Comparison of ENCODE assay signal across 8 mouse cellular contexts in the genomic region with DNA sequence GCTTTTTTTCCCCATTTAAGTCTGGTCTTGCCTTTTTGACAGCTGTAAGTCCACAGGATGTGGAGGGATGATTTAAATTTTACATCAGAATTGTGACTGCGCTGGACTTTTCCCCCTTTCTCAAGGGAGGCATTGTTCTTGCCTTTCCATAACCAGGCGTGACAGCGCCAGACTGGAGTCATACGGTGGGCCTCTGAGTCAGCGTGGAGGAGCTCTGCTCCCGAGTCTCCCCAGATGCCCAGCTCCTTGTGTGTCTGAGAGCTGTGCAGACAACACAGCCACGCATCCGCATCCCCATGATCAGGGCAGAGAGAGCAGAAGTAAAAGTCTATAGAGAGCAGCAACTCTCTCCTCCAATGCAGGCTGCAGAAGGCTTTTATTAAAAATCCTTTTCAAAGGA.
DNase-seq lines count a peak whose midpoint lies in the region; ATAC-seq and TF ChIP-seq lines count a peak whose summit lies in the region.

No protein-coding gene starts in this region.

- no peaks in the 10 kb centered on the region for H3K36me3 ChIP-seq in kidney, postnatal 0 days (ENCODE audit: insufficient read depth, low read length)
- H3K36me3 ChIP-seq in kidney, adult 2 months (ENCODE audit: control insufficient read depth, insufficient read depth, low read length) = no peaks in the 10 kb centered on the region
- no peaks in the 10 kb centered on the region for H3K36me3 ChIP-seq in heart, embryonic 14.5 days (ENCODE audit: control insufficient read depth, insufficient read depth, low read length)
- no peaks in the 10 kb centered on the region for H3K36me3 ChIP-seq in limb, embryonic 14.5 days (ENCODE audit: control insufficient read depth, insufficient read depth, low read length)
- H3K36me3 ChIP-seq in stomach, embryonic 16.5 days (ENCODE audit: control insufficient read depth, insufficient read depth, low read length) = no peaks in the 10 kb centered on the region

- H3K9ac ChIP-seq in kidney, postnatal 0 days (ENCODE audit: low read depth, low read length) = no peak overlapping the region
- H3K9ac ChIP-seq in heart, embryonic 14.5 days (ENCODE audit: low read length) = no peak overlapping the region
- no peak overlapping the region for H3K9ac ChIP-seq in limb, embryonic 14.5 days (ENCODE audit: low read depth, low read length, severe bottlenecking)
- peak overlapping the region; percentile 48; the same call in 1 of the 2 replicates for H3K9ac ChIP-seq in stomach, embryonic 16.5 days (ENCODE audit: low read length)

- ATAC-seq in kidney, postnatal 0 days (replicated peaks; ENCODE audit: low FRiP score, low read depth) = no peak
- no peak for ATAC-seq in heart, embryonic 14.5 days (ENCODE audit: insufficient number of reproducible peaks, insufficient read depth, low FRiP score, low read depth)
- ATAC-seq in limb, embryonic 14.5 days (ENCODE audit: low FRiP score, low read depth) = peak; percentile 55; the same call in 1 of the 2 replicates
- ATAC-seq in stomach, embryonic 16.5 days (ENCODE audit: insufficient read depth, low FRiP score) = no peak

- H3K4me2 ChIP-seq in kidney, postnatal 0 days (ENCODE audit: low read length) = no peak overlapping the region
- no peak overlapping the region for H3K4me2 ChIP-seq in heart, embryonic 14.5 days (ENCODE audit: low read length)
- H3K4me2 ChIP-seq in limb, embryonic 14.5 days (replicated peaks; ENCODE audit: low read depth, low read length, severe bottlenecking) = 0 out of 2 replicates have a peak overlapping the region, but pooled peaks have one; percentile 3
- H3K4me2 ChIP-seq in stomach, embryonic 16.5 days (ENCODE audit: low read depth, low read length) = no peak overlapping the region

- DNase-seq in kidney, postnatal 0 days (ENCODE audit: low spot score) = peak; percentile 45
- DNase-seq in kidney, adult 2 months = no peak
- DNase-seq in embryo, embryonic 11.5 days (ENCODE audit: low read depth, low spot score) = peak; percentile 59
- DNase-seq in limb, embryonic 14.5 days (ENCODE audit: low spot score) = peak; percentile 30
- no peak for DNase-seq in ovary, adult 18-20 months (ENCODE audit: low spot score)
- DNase-seq in gastrocnemius, postnatal 36 days = no peak

- no peak overlapping the region for H3K27ac ChIP-seq in kidney, postnatal 0 days
- no peak overlapping the region for H3K27ac ChIP-seq in kidney, adult 2 months (ENCODE audit: insufficient read depth, low read depth, low read length)
- H3K27ac ChIP-seq in heart, embryonic 14.5 days (replicated peaks in 1 of 2; ENCODE audit: control insufficient read depth in 1 of 2, insufficient read depth in 1 of 2, low read depth in 2 of 2, low read length in 2 of 2) = peak overlapping the region; percentile 49 to 64; a peak in 3 of 4 replicates
- H3K27ac ChIP-seq in limb, embryonic 14.5 days (replicated peaks; ENCODE audit: low read depth, low read length) = peak overlapping the region; percentile 44
- H3K27ac ChIP-seq in stomach, embryonic 16.5 days (ENCODE audit: low read length) = no peak overlapping the region

- no peak for TF ChIP-seq POLR2A in kidney, adult 2 months (IDR thresholded peaks at IDR 0.05; ENCODE audit: low read depth, low read length)
- no peak for TF ChIP-seq POLR2A in limb, embryonic 14.5 days (IDR thresholded peaks at IDR 0.05; ENCODE audit: borderline replicate concordance, extremely low read depth, insufficient read depth, insufficient read length)

- H3K27me3 ChIP-seq in kidney, postnatal 0 days (ENCODE audit: insufficient read depth, low read length) = no peaks in the 10 kb centered on the region
- no peaks in the 10 kb centered on the region for H3K27me3 ChIP-seq in kidney, adult 2 months (replicated peaks; ENCODE audit: control insufficient read depth, insufficient read depth, low read length)
- no peaks in the 10 kb centered on the region for H3K27me3 ChIP-seq in heart, embryonic 14.5 days (ENCODE audit: control insufficient read depth, insufficient read depth, low read length)
- no peaks in the 10 kb centered on the region for H3K27me3 ChIP-seq in limb, embryonic 14.5 days (ENCODE audit: control insufficient read depth, insufficient read depth, low read length)
- no peaks in the 10 kb centered on the region for H3K27me3 ChIP-seq in stomach, embryonic 16.5 days (ENCODE audit: control insufficient read depth, insufficient read depth, low read length)

- WGBS in kidney, postnatal 0 days = 29% methylated on average over 8 of the region's 8 CpGs
- 42% methylated on average over 8 of the region's 8 CpGs for WGBS in kidney, adult 2 months
- 49% methylated on average over 8 of the region's 8 CpGs for WGBS in heart, embryonic 14.5 days
- WGBS in limb, embryonic 14.5 days = 19% methylated on average over 8 of the region's 8 CpGs
- WGBS in stomach, embryonic 16.5 days = 5% methylated on average over 8 of the region's 8 CpGs

- H3K4me3 ChIP-seq in kidney, postnatal 0 days (replicated peaks; ENCODE audit: low read depth, low read length) = no peak overlapping the region
- no peak overlapping the region for H3K4me3 ChIP-seq in kidney, adult 2 months (ENCODE audit: insufficient read depth, low read depth, low read length)
- no peak overlapping the region for H3K4me3 ChIP-seq in heart, embryonic 14.5 days (ENCODE audit: control insufficient read depth in 1 of 2, insufficient read depth in 1 of 2, low read depth in 1 of 2, low read length in 2 of 2)
- H3K4me3 ChIP-seq in limb, embryonic 14.5 days (replicated peaks; ENCODE audit: low read length) = no peak overlapping the region
- H3K4me3 ChIP-seq in stomach, embryonic 16.5 days (replicated peaks; ENCODE audit: low read length) = no peak overlapping the region

- H3K9me3 ChIP-seq in kidney, postnatal 0 days (replicated peaks; ENCODE audit: low read length) = no peaks in the 10 kb centered on the region
- H3K9me3 ChIP-seq in heart, embryonic 14.5 days (ENCODE audit: control insufficient read depth, low read length) = no peaks in the 10 kb centered on the region
- no peaks in the 10 kb centered on the region for H3K9me3 ChIP-seq in limb, embryonic 14.5 days (ENCODE audit: control insufficient read depth, low read length)
- H3K9me3 ChIP-seq in stomach, embryonic 16.5 days (replicated peaks; ENCODE audit: control insufficient read depth, low read length) = no peaks in the 10 kb centered on the region

- no peak for TF ChIP-seq CTCF in kidney, postnatal 0 days (IDR thresholded peaks at IDR 0.05; ENCODE audit: low read depth)
- TF ChIP-seq CTCF in kidney, adult 2 months (conservative IDR thresholded peaks at IDR 0.05; ENCODE audit: insufficient read depth, insufficient read length, low read depth, low read length) = no peak

- intact Hi-C loops in gastrocnemius, postnatal 36 days (cut with DNase I) = no loop called here

- no peaks in the 10 kb centered on the region for H3K4me1 ChIP-seq in kidney, postnatal 0 days (replicated peaks; ENCODE audit: insufficient read depth, low read length)
- H3K4me1 ChIP-seq in kidney, adult 2 months (ENCODE audit: control insufficient read depth, insufficient read depth, low read length) = no peaks in the 10 kb centered on the region
- peaks cover 0 to 3% of the 10 kb centered on the region in 2 experiments; a peak in 2 of 4 replicates for H3K4me1 ChIP-seq in heart, embryonic 14.5 days (ENCODE audit: control insufficient read depth in 2 of 2, insufficient read depth in 2 of 2, low read length in 2 of 2)
- peaks cover 21% of the 10 kb centered on the region for H3K4me1 ChIP-seq in limb, embryonic 14.5 days (ENCODE audit: control insufficient read depth, insufficient read depth, low read length)
- H3K4me1 ChIP-seq in stomach, embryonic 16.5 days (ENCODE audit: control insufficient read depth, insufficient read depth, low read length) = peaks cover 28% of the 10 kb centered on the region

Comparison
In these comparisons a context has a peak if more than half of its experiments do, and no peak if none do; other contexts are left out.
1. DNase-seq: peak in kidney, postnatal 0 days (single experiment), embryo, embryonic 11.5 days (single experiment) and limb, embryonic 14.5 days (single experiment); none in kidney, adult 2 months (single experiment), ovary, adult 18-20 months (single experiment) and gastrocnemius, postnatal 36 days (0 of 2).
2. H3K27ac ChIP-seq: peak in heart, embryonic 14.5 days (2 of 2) and limb, embryonic 14.5 days (single experiment); none in kidney, postnatal 0 days (single experiment), kidney, adult 2 months (single experiment) and stomach, embryonic 16.5 days (single experiment).